22 mouse cellular contexts compared by ENCODE assay signal in genomic region chr6:98984026-98984425, GRCm38 (mm10).
A peak's percentile ranks its signal among the peaks of the same experiment; 100 is the strongest.
DNase-seq lines count a peak whose midpoint lies in the region; TF ChIP-seq lines count a peak whose summit lies in the region.
"Had no signal": no experiment of that assay in that cellular context is flagged by ENCODE, and none has a peak within 500 bp of the region (broad histone marks: within the 10 kb centered on the region; RNA-seq: fewer than 3 reads in every experiment).

No protein-coding gene starts in this region.

- H3K79me2 ChIP-seq in CH12.LX (replicated peaks; ENCODE audit: control insufficient read depth, extremely low read depth, insufficient read depth, poor library complexity, severe bottlenecking): peaks cover 90% of the 10 kb centered on the region
- no peaks in the 10 kb centered on the region for H3K79me2 ChIP-seq in MEL (ENCODE audit: control insufficient read depth, insufficient read depth, low read length, poor library complexity)

- H3K4me1 ChIP-seq in heart, embryonic 10.5 days: peaks cover 34% of the 10 kb centered on the region
- H3K4me1 ChIP-seq in CH12.LX (ENCODE audit: control insufficient read depth in 1 of 2, insufficient read depth in 2 of 2) (peaks cover 36 to 85% of the 10 kb centered on the region in 2 experiments), MEL (ENCODE audit: control insufficient read depth in 1 of 2, insufficient read depth in 2 of 2, low read length in 2 of 2) (peaks cover 5 to 17% of the 10 kb centered on the region in 2 experiments; a peak in 3 of 4 replicates)

- TF ChIP-seq RAD21 in CH12.LX (IDR thresholded peaks at IDR 0.05; ENCODE audit: low read depth, low read length) (no peak), MEL (IDR thresholded peaks at IDR 0.05; ENCODE audit: low read depth, low read length) (no peak)

- TF ChIP-seq POLR2A in CH12.LX (IDR thresholded peaks at IDR 0.05; ENCODE audit: low read depth, low read length) (no peak), MEL (IDR thresholded peaks at IDR 0.05; ENCODE audit: control insufficient read depth in 1 of 2, insufficient read depth in 1 of 2, low read depth in 1 of 2, low read length in 2 of 2, poor library complexity in 1 of 2) (no peak)

- no peak overlapping the region for H3K4me2 ChIP-seq in CH12.LX (ENCODE audit: insufficient read depth, low read depth, poor library complexity, severe bottlenecking)

- TF ChIP-seq EP300 in CH12.LX (IDR thresholded peaks at IDR 0.05; ENCODE audit: low read length) (no peak), MEL (IDR thresholded peaks at IDR 0.05; ENCODE audit: low read depth in 1 of 2, low read length in 2 of 2) (no peak)

- H3K27ac ChIP-seq in heart, embryonic 10.5 days: no peak overlapping the region
- H3K27ac ChIP-seq in CH12.LX (ENCODE audit: insufficient read depth, low read depth): no peak overlapping the region
- H3K27ac ChIP-seq in MEL (ENCODE audit: control insufficient read depth, low read depth, low read length): no peak overlapping the region

- 77% methylated on average over 2 of the region's 2 CpGs for WGBS in heart, embryonic 10.5 days

- in situ Hi-C loops in CH12.LX (cut with MboI; ENCODE audit: low pct_ligation_motif_present, low pct_unique_long_range_greater_than_20kb, low sequenced_read_pairs): no loop called here

- TF ChIP-seq CTCF in CH12.LX (conservative IDR thresholded peaks at IDR 0.05 in 1 of 2, IDR thresholded peaks at IDR 0.05 in 1 of 2; ENCODE audit: low read depth in 2 of 2, low read length in 2 of 2): no peak
- no peak for TF ChIP-seq CTCF in MEL (IDR thresholded peaks at IDR 0.05 in 2 of 3, conservative IDR thresholded peaks at IDR 0.05 in 1 of 3; ENCODE audit: control insufficient read depth in 1 of 3, insufficient read depth in 1 of 3, low read depth in 2 of 3, low read length in 3 of 3, poor library complexity in 1 of 3, severe bottlenecking in 1 of 3)

- H3K27me3 ChIP-seq in heart, embryonic 10.5 days (ENCODE audit: insufficient read depth, poor library complexity, severe bottlenecking): no peaks in the 10 kb centered on the region
- no peaks in the 10 kb centered on the region for H3K27me3 ChIP-seq in CH12.LX (replicated peaks)
- H3K27me3 ChIP-seq in MEL (ENCODE audit: control insufficient read depth in 1 of 2, insufficient read depth in 2 of 2, low read length in 2 of 2): no peaks in the 10 kb centered on the region
- H3K27me3 ChIP-seq: Patski had no signal

- peaks cover 6% of the 10 kb centered on the region; the same call in 1 of the 2 replicates for H3K36me3 ChIP-seq in heart, embryonic 10.5 days
- H3K36me3 ChIP-seq in CH12.LX (replicated peaks in 1 of 2; ENCODE audit: control insufficient read depth in 1 of 2, insufficient read depth in 1 of 2, low read length in 1 of 2) (peaks cover 46 to 89% of the 10 kb centered on the region in 2 experiments), MEL (ENCODE audit: control insufficient read depth in 1 of 2, insufficient read depth in 2 of 2, low read length in 2 of 2) (peaks cover 0 to 19% of the 10 kb centered on the region in 2 experiments; a peak in 2 of 4 replicates)

- H3K9ac ChIP-seq in CH12.LX (ENCODE audit: insufficient read depth, low read depth) (no peak overlapping the region), MEL (ENCODE audit: control insufficient read depth, low read depth, low read length, poor library complexity, severe bottlenecking) (no peak overlapping the region)

- DNase-seq in heart, adult 11 months: peak; percentile 72
- no peak for DNase-seq in heart, embryonic 10.5 days (ENCODE audit: low spot score)
- DNase-seq in CH12.LX (ENCODE audit: extremely low read depth) (no peak), MEL (ENCODE audit: low read depth, low spot score) (peak; percentile 37), MEL-GATA-1-ER (ENCODE audit: extremely low read depth, low read depth) (peak; percentile 30)
- no peak for DNase-seq in cerebellum, adult 9-11 months
- no peak for DNase-seq in adrenal gland, postnatal 10 days
- DNase-seq in lung, postnatal 36 days: no peak
- DNase-seq: adrenal gland, adult 2 months; adrenal gland, adult 8-10 months; adrenal gland, postnatal 14 days; adrenal gland, postnatal 25 days; adrenal gland, postnatal 36 days; B cell, adult 2 months; cerebellum, adult 11 months; cerebellum, adult 11-12 months; cerebellum, adult 18-20 months; cerebellum, adult 2 months; cerebellum, adult 8-10 months; cerebellum, adult 9-10 months had no signal

- H3K9me3 ChIP-seq in heart, embryonic 10.5 days: no peaks in the 10 kb centered on the region
- H3K9me3 ChIP-seq in CH12.LX (replicated peaks; ENCODE audit: low read length) (no peaks in the 10 kb centered on the region), MEL (replicated peaks; ENCODE audit: insufficient read depth, low read length) (no peaks in the 10 kb centered on the region)
- H3K9me3 ChIP-seq: G1E had no signal

- no peak overlapping the region for H3K4me3 ChIP-seq in heart, embryonic 10.5 days
- H3K4me3 ChIP-seq in CH12.LX (replicated peaks in 1 of 3; ENCODE audit: low read depth in 2 of 3, low read length in 2 of 3, poor library complexity in 1 of 3) (no peak overlapping the region), MEL (ENCODE audit: control insufficient read depth in 1 of 2, insufficient read depth in 1 of 2, low read depth in 2 of 2, low read length in 2 of 2) (no peak overlapping the region)

- dilution Hi-C loops in CH12.LX (cut with MboI; ENCODE audit: extremely low pct_ligation_motif_present, extremely low pct_unique_long_range_greater_than_20kb, low sequenced_read_pairs): no loop called here

TF ChIP-seq in CH12.LX, 34 proteins besides CTCF, POLR2A, EP300 and RAD21:
- TF ChIP-seq PAX5 (IDR thresholded peaks at IDR 0.05; ENCODE audit: low read length) (no peak), MAFK (IDR thresholded peaks at IDR 0.05; ENCODE audit: insufficient replicate concordance, low read length) (peak; percentile 54; the same call in 1 of the 2 replicates), SMC3 (IDR thresholded peaks at IDR 0.05; ENCODE audit: low read depth, low read length) (no peak), JUND (conservative IDR thresholded peaks at IDR 0.05; ENCODE audit: low read depth, low read length) (no peak), UBTF (IDR thresholded peaks at IDR 0.05; ENCODE audit: low read depth, low read length) (no peak)

TF ChIP-seq in MEL, 35 proteins besides CTCF, POLR2A, EP300 and RAD21:
- TF ChIP-seq KAT2A (conservative IDR thresholded peaks at IDR 0.05; ENCODE audit: low read depth, low read length) (no peak), ZNF384 (IDR thresholded peaks at IDR 0.05; ENCODE audit: low read depth, low read length) (no peak), NRF1 (IDR thresholded peaks at IDR 0.05; ENCODE audit: insufficient read depth, low read depth, low read length, poor library complexity, severe bottlenecking) (no peak), TCF12 (IDR thresholded peaks at IDR 0.05; ENCODE audit: low read depth, low read length) (no peak), CHD1 (IDR thresholded peaks at IDR 0.05; ENCODE audit: low read depth, low read length) (no peak), MYC (IDR thresholded peaks at IDR 0.05; ENCODE audit: low read depth, low read length) (no peak), MAX (IDR thresholded peaks at IDR 0.05; ENCODE audit: low read length) (no peak), POLR2AphosphoS5 (IDR thresholded peaks at IDR 0.05; ENCODE audit: borderline replicate concordance, low read depth, low read length) (no peak), NELFE (IDR thresholded peaks at IDR 0.05; ENCODE audit: low read depth, low read length) (no peak), JUND (IDR thresholded peaks at IDR 0.05; ENCODE audit: low read depth, low read length) (no peak), ZMIZ1 (IDR thresholded peaks at IDR 0.05; ENCODE audit: low read depth, low read length) (no peak), HCFC1 (IDR thresholded peaks at IDR 0.05; ENCODE audit: low read depth, low read length) (no peak)

Comparison
In these comparisons a context has a peak if more than half of its experiments do, and no peak if none do; other contexts are left out.
1. DNase-seq: peak in heart, adult 11 months (single experiment), MEL (single experiment) and MEL-GATA-1-ER (single experiment); none in heart, embryonic 10.5 days (single experiment), CH12.LX (single experiment), cerebellum, adult 9-11 months (single experiment), adrenal gland, postnatal 10 days (single experiment) and lung, postnatal 36 days (single experiment).